Mouse (Mus musculus) myocyte (in vitro differentiated cells): Measurements from ENCODE around the gene Irak4.

Experiments used
- E2F4 ChIP-seq: IDR thresholded peaks from one replicate; pipeline ENCODE4 v1.6.1; 2011; ENCODE audit warnings: mild to moderate bottlenecking, control low read depth, moderate library complexity; ENCODE audit not compliant: insufficient read depth
- MAX ChIP-seq: IDR thresholded peaks from one replicate; pipeline ENCODE4 v1.6.1; 2011; ENCODE audit warnings: low read depth, mild to moderate bottlenecking, control low read depth
- MYOD1 ChIP-seq, 3 experiments: IDR thresholded peaks; one replicate each; pipeline ENCODE4 v1.6.1; 2011; ENCODE audit warnings: control low read depth in 2 of 3, low read depth in 2 of 3, mild to moderate bottlenecking in 2 of 3, moderate library complexity in 1 of 3; ENCODE audit not compliant: insufficient read length in 2 of 3, control insufficient read depth in 1 of 3
- POLR2A ChIP-seq: IDR thresholded peaks from one replicate; pipeline ENCODE4 v1.6.1; 2011; ENCODE audit warnings: low read depth, mild to moderate bottlenecking, control low read depth, moderate library complexity; ENCODE audit not compliant: insufficient read length
- POLR2AphosphoS2 ChIP-seq: IDR thresholded peaks from one replicate; pipeline ENCODE4 v1.6.1; 2011; ENCODE audit warnings: low read depth, control low read depth; ENCODE audit not compliant: insufficient read length
- SRF ChIP-seq: IDR thresholded peaks from one replicate; pipeline ENCODE4 v1.6.1; 2011; ENCODE audit warnings: low read depth; ENCODE audit not compliant: control insufficient read depth, insufficient read length

- TF ChIP-seq SRF (no peak), POLR2A (no peak), POLR2AphosphoS2 (no peak), MYOD1 (IDR thresholded peaks at IDR 0.05; ENCODE audit: control insufficient read depth in 1 of 3, insufficient read length in 2 of 3, low read depth in 2 of 3) (no peak), MAX (no peak), E2F4 (no peak)
Measured at GRCm38 (mm10) chr15:94565854-94566253, 22.4 kb downstream of the Irak4 start.
